Mouse (Mus musculus): ENCODE results near the gene Tns1. TPM values are rescaled to one million over a fixed set of nuclear protein-coding genes. Genes with fewer than 3 reads are reported as not detected.

Tns1 gene
- total and polyA plus RNA-seq, 3 experiments: 0.40 to 3.6 (median 0.89) TPM

DNA sequence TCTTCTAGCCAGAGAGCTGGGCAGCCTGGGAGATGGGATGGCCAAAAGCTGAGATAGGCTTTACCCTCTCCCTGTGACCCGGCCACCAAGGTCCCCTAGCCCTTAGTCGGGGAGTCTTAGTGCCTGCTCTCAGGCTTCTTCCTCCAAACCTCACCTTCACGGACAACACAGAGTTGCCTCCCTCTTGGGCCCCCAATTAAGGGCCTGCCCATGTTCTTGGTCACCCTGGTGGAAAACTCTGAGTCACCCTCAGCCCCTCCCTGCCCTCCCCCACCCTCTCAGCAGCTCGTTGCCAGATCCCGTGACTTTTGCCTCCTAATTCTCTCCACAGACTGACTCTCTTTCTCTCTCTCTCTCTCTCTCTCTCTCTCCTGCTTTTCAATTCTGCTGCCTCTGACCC is 39.5 kb downstream of the Tns1 start:
- peaks cover 15 to 74% of the 10 kb centered on the region in 2 experiments for H3K4me1 ChIP-seq (ENCODE audit: control insufficient read depth in 1 of 2, insufficient read depth in 2 of 2)
- H3K79me2 ChIP-seq (replicated peaks; ENCODE audit: control insufficient read depth, extremely low read depth, insufficient read depth, poor library complexity, severe bottlenecking): no peaks in the 10 kb centered on the region

DNA sequence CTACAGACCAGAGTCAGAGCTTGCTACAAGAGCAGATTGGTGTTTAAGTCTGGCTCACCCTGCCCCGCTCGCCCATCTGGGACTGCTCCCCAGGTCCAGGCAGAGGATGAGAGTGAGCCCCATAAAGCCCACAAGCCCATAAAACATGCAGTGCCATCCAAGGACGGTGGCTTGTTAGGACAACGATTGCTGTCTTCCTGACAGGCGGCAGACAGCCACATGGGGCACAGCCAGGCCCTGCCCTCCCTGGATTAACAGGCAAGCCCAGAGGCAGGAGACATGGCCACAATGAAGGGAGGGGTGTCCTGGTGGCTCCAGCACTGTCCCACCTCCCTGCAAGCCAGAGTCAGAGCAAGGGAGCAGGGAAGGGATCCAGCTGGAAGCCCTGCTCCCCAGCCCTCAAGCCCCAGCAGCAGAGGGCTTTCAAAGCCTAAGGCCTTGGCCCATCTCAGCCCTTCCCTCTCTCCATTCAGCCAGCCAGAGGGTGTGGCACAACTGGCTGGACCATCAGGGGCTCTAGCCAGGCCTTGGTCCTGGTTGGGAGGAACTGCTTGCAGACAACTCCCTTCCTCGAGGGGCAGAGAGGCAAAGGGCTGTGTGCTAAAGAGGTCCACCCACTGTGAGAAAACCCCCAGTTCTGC is 40.1 kb downstream of the Tns1 start:
- Histone ChIP-seq H3K4me2 (ENCODE audit: insufficient read depth, low read depth, poor library complexity, severe bottlenecking) (no peak overlapping the region), H3K79me2 (replicated peaks; ENCODE audit: control insufficient read depth, extremely low read depth, insufficient read depth, poor library complexity, severe bottlenecking) (no peaks in the 10 kb centered on the region), H3K9ac (ENCODE audit: insufficient read depth, low read depth) (no peak overlapping the region), H3K4me3 (replicated peaks in 1 of 3; ENCODE audit: low read depth in 2 of 3, low read length in 2 of 3, poor library complexity in 1 of 3) (no peak overlapping the region), H3K4me1 (ENCODE audit: control insufficient read depth in 1 of 2, insufficient read depth in 2 of 2) (peaks cover 15 to 72% of the 10 kb centered on the region in 2 experiments), H3K27ac (ENCODE audit: insufficient read depth, low read depth) (no peak overlapping the region), H3K27me3 (replicated peaks) (no peaks in the 10 kb centered on the region), H3K9me3 (replicated peaks; ENCODE audit: low read length) (no peaks in the 10 kb centered on the region), H3K36me3 (replicated peaks in 1 of 2; ENCODE audit: control insufficient read depth in 1 of 2, insufficient read depth in 1 of 2, low read length in 1 of 2) (no peaks in the 10 kb centered on the region)
- no peak for TF ChIP-seq MXI1 (IDR thresholded peaks at IDR 0.05; ENCODE audit: low read depth, low read length)
- no peak for TF ChIP-seq KAT2A (IDR thresholded peaks at IDR 0.05; ENCODE audit: insufficient replicate concordance, low read length)
- TF ChIP-seq MEF2A (IDR thresholded peaks at IDR 0.05; ENCODE audit: borderline replicate concordance, low read depth, low read length): no peak
- no peak for TF ChIP-seq TBP (conservative IDR thresholded peaks at IDR 0.05; ENCODE audit: low read depth, low read length)
- TF ChIP-seq POLR2AphosphoS2 (IDR thresholded peaks at IDR 0.05; ENCODE audit: low read depth, low read length): no peak
- no peak for TF ChIP-seq SMC3 (IDR thresholded peaks at IDR 0.05; ENCODE audit: low read depth, low read length)
- no peak for TF ChIP-seq MAFK (IDR thresholded peaks at IDR 0.05; ENCODE audit: insufficient replicate concordance, low read length)
- TF ChIP-seq USF2 (conservative IDR thresholded peaks at IDR 0.05; ENCODE audit: low read depth, low read length): no peak
- TF ChIP-seq JUN (IDR thresholded peaks at IDR 0.05; ENCODE audit: insufficient read depth, low read depth, low read length): no peak
- no peak for TF ChIP-seq IRF4 (IDR thresholded peaks at IDR 0.05; ENCODE audit: low read depth, low read length)
- no peak for TF ChIP-seq TCF12 (IDR thresholded peaks at IDR 0.05; ENCODE audit: low read depth, low read length)
- TF ChIP-seq ZKSCAN1 (IDR thresholded peaks at IDR 0.05; ENCODE audit: borderline replicate concordance, low read depth, low read length): no peak
- no peak for TF ChIP-seq RCOR1 (conservative IDR thresholded peaks at IDR 0.05; ENCODE audit: low read depth, low read length)
- no peak for TF ChIP-seq CHD2 (IDR thresholded peaks at IDR 0.05; ENCODE audit: low read length)
- in situ Hi-C loops (cut with MboI; ENCODE audit: low pct_ligation_motif_present, low pct_unique_long_range_greater_than_20kb, low sequenced_read_pairs) (no loop called here), dilution Hi-C loops (cut with MboI; ENCODE audit: extremely low pct_ligation_motif_present, extremely low pct_unique_long_range_greater_than_20kb, low sequenced_read_pairs) (no loop called here)
- DNase-seq (ENCODE audit: extremely low read depth): no peak

More for the DNA sequence above, 39.5 kb downstream of the Tns1 start:
- TF ChIP-seq BHLHE40 (IDR thresholded peaks at IDR 0.05; ENCODE audit: low read depth, low read length) (peak; percentile 77), SIN3A (IDR thresholded peaks at IDR 0.05; ENCODE audit: low read length) (no peak), NRF1 (IDR thresholded peaks at IDR 0.05; ENCODE audit: low read depth, low read length) (no peak), GABPA (IDR thresholded peaks at IDR 0.05; ENCODE audit: insufficient replicate concordance, low read depth, low read length) (no peak), TBP (conservative IDR thresholded peaks at IDR 0.05; ENCODE audit: low read depth, low read length) (no peak), CTCF (conservative IDR thresholded peaks at IDR 0.05 in 1 of 2, IDR thresholded peaks at IDR 0.05 in 1 of 2; ENCODE audit: low read depth in 2 of 2, low read length in 2 of 2) (no peak), TCF12 (IDR thresholded peaks at IDR 0.05; ENCODE audit: low read depth, low read length) (no peak), PAX5 (IDR thresholded peaks at IDR 0.05; ENCODE audit: low read length) (no peak), ETS1 (conservative IDR thresholded peaks at IDR 0.05; ENCODE audit: low read depth, low read length) (no peak), SMC3 (IDR thresholded peaks at IDR 0.05; ENCODE audit: low read depth, low read length) (no peak), MAZ (IDR thresholded peaks at IDR 0.05; ENCODE audit: low read depth, low read length) (0 out of 2 replicates have a peak, but pooled peaks have one; percentile 8), JUN (IDR thresholded peaks at IDR 0.05; ENCODE audit: insufficient read depth, low read depth, low read length) (no peak), E2F4 (IDR thresholded peaks at IDR 0.05; ENCODE audit: insufficient replicate concordance, low read depth, low read length) (no peak), RCOR1 (conservative IDR thresholded peaks at IDR 0.05; ENCODE audit: low read depth, low read length) (no peak)
- peak; percentile 45 for DNase-seq (ENCODE audit: extremely low read depth)
- Histone ChIP-seq H3K4me3 (replicated peaks in 1 of 3; ENCODE audit: low read depth in 2 of 3, low read length in 2 of 3, poor library complexity in 1 of 3) (no peak overlapping the region), H3K27ac (ENCODE audit: insufficient read depth, low read depth) (no peak overlapping the region), H3K36me3 (replicated peaks in 1 of 2; ENCODE audit: control insufficient read depth in 1 of 2, insufficient read depth in 1 of 2, low read length in 1 of 2) (no peaks in the 10 kb centered on the region), H3K9me3 (replicated peaks; ENCODE audit: low read length) (no peaks in the 10 kb centered on the region), H3K9ac (ENCODE audit: insufficient read depth, low read depth) (no peak overlapping the region), H3K27me3 (replicated peaks) (no peaks in the 10 kb centered on the region), H3K4me2 (ENCODE audit: insufficient read depth, low read depth, poor library complexity, severe bottlenecking) (no peak overlapping the region)
- in situ Hi-C loops (cut with MboI; ENCODE audit: low pct_ligation_motif_present, low pct_unique_long_range_greater_than_20kb, low sequenced_read_pairs) (no loop called here), dilution Hi-C loops (cut with MboI; ENCODE audit: extremely low pct_ligation_motif_present, extremely low pct_unique_long_range_greater_than_20kb, low sequenced_read_pairs) (no loop called here)

Measured in CH12.LX (cell line).